Mouse (Mus musculus): ENCODE data around the gene Pclo. TPM values are rescaled to one million over a fixed set of nuclear protein-coding genes. Genes with fewer than 3 reads are reported as not detected.

Gene Pclo
- total and polyA plus RNA-seq, 3 experiments: 0.42 to 1.0 TPM; not detected in 1

GRCm38 (mm10) chr5:14508522-14508921 lies 6.2 kb upstream of the Pclo start:
- no peaks in the 10 kb centered on the region for H3K79me2 ChIP-seq (ENCODE audit: control insufficient read depth, insufficient read depth, low read length, poor library complexity)
- no peaks in the 10 kb centered on the region for H3K4me1 ChIP-seq (ENCODE audit: control insufficient read depth in 1 of 2, insufficient read depth in 2 of 2, low read length in 2 of 2)
- H3K27ac ChIP-seq (ENCODE audit: control insufficient read depth, low read depth, low read length): no peak overlapping the region
- no peaks in the 10 kb centered on the region for H3K27me3 ChIP-seq (ENCODE audit: control insufficient read depth in 1 of 2, insufficient read depth in 2 of 2, low read length in 2 of 2)
- no peak for TF ChIP-seq MAX (IDR thresholded peaks at IDR 0.05; ENCODE audit: low read length)
- no peak for TF ChIP-seq TCF12 (IDR thresholded peaks at IDR 0.05; ENCODE audit: low read depth, low read length)
- TF ChIP-seq CHD1 (IDR thresholded peaks at IDR 0.05; ENCODE audit: low read depth, low read length): no peak
- no peak for TF ChIP-seq ZNF384 (IDR thresholded peaks at IDR 0.05; ENCODE audit: low read depth, low read length)
- no peak for TF ChIP-seq MXI1 (IDR thresholded peaks at IDR 0.05; ENCODE audit: low read depth, low read length)
- no peak for TF ChIP-seq POLR2AphosphoS2 (IDR thresholded peaks at IDR 0.05; ENCODE audit: low read length)
- TF ChIP-seq GABPA (IDR thresholded peaks at IDR 0.05; ENCODE audit: low read depth, low read length): no peak
- no peak for TF ChIP-seq TBP (IDR thresholded peaks at IDR 0.05; ENCODE audit: low read depth, low read length)
- no peak for TF ChIP-seq SMC3 (IDR thresholded peaks at IDR 0.05; ENCODE audit: low read depth, low read length)
- no peaks in the 10 kb centered on the region for H3K36me3 ChIP-seq (ENCODE audit: control insufficient read depth in 1 of 2, insufficient read depth in 2 of 2, low read length in 2 of 2)
- no peaks in the 10 kb centered on the region for H3K9me3 ChIP-seq (replicated peaks; ENCODE audit: insufficient read depth, low read length)
- no peak overlapping the region for H3K4me3 ChIP-seq (ENCODE audit: control insufficient read depth in 1 of 2, insufficient read depth in 1 of 2, low read depth in 2 of 2, low read length in 2 of 2)
- no peak for DNase-seq (ENCODE audit: low read depth, low spot score)
- H3K9ac ChIP-seq (ENCODE audit: control insufficient read depth, low read depth, low read length, poor library complexity, severe bottlenecking): no peak overlapping the region

DNA sequence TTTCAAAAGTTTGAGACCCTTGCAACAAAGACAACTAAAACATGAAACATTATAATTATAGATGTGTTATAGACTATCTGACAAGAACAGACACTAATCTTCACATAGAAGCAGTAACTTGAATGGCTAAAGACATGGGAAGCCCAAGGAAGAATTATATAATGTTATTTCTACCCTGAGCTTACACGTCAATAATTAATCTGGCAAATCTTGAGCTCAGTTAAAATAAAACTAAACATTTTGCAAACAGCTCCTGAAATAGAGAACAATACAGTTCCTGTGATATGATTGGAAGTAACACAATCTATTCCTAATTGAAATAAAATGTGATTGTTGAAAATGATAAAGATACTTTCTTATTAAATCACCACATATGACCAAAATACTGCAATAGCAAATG lies 5.1 kb upstream of the Pclo start:
- Histone ChIP-seq H3K4me1 (ENCODE audit: control insufficient read depth in 1 of 2, insufficient read depth in 2 of 2, low read length in 2 of 2) (no peaks in the 10 kb centered on the region), H3K9me3 (replicated peaks; ENCODE audit: insufficient read depth, low read length) (no peaks in the 10 kb centered on the region), H3K4me3 (ENCODE audit: control insufficient read depth in 1 of 2, insufficient read depth in 1 of 2, low read depth in 2 of 2, low read length in 2 of 2) (no peak overlapping the region), H3K36me3 (ENCODE audit: control insufficient read depth in 1 of 2, insufficient read depth in 2 of 2, low read length in 2 of 2) (no peaks in the 10 kb centered on the region), H3K9ac (ENCODE audit: control insufficient read depth, low read depth, low read length, poor library complexity, severe bottlenecking) (no peak overlapping the region), H3K27me3 (ENCODE audit: control insufficient read depth in 1 of 2, insufficient read depth in 2 of 2, low read length in 2 of 2) (no peaks in the 10 kb centered on the region), H3K27ac (ENCODE audit: control insufficient read depth, low read depth, low read length) (no peak overlapping the region), H3K79me2 (ENCODE audit: control insufficient read depth, insufficient read depth, low read length, poor library complexity) (no peaks in the 10 kb centered on the region)
- TF ChIP-seq MAFK (IDR thresholded peaks at IDR 0.05; ENCODE audit: borderline replicate concordance, low read depth, low read length) (no peak), NRF1 (IDR thresholded peaks at IDR 0.05; ENCODE audit: insufficient read depth, low read depth, low read length, poor library complexity, severe bottlenecking) (no peak), ZNF384 (IDR thresholded peaks at IDR 0.05; ENCODE audit: low read depth, low read length) (no peak), KAT2A (conservative IDR thresholded peaks at IDR 0.05; ENCODE audit: low read depth, low read length) (no peak), RAD21 (IDR thresholded peaks at IDR 0.05; ENCODE audit: low read depth, low read length) (no peak), NELFE (IDR thresholded peaks at IDR 0.05; ENCODE audit: low read depth, low read length) (no peak), GATA1 (IDR thresholded peaks at IDR 0.05; ENCODE audit: low read depth, low read length) (no peak), USF2 (IDR thresholded peaks at IDR 0.05; ENCODE audit: borderline replicate concordance in 1 of 2, insufficient read depth in 1 of 2, low read depth in 1 of 2, low read length in 2 of 2) (no peak), ETS1 (IDR thresholded peaks at IDR 0.05; ENCODE audit: low read depth, low read length) (no peak), ZMIZ1 (IDR thresholded peaks at IDR 0.05; ENCODE audit: low read depth, low read length) (no peak), MAX (IDR thresholded peaks at IDR 0.05; ENCODE audit: low read length) (no peak)
- no peak for DNase-seq (ENCODE audit: low read depth, low spot score)
